Mouse (Mus musculus) v-Abl transformed pro-B cells (cell line): ENCODE data around the gene Drc1.

ENCODE experiments used
- in situ Hi-C, 2 experiments: fragments of 400-800 bp; cut with MboI; formaldehyde crosslinking; loops; one replicate each; pipeline ENCODE4 v1.15.1; 2025; ENCODE audit not compliant: unreplicated experiment in 2 of 2

The Drc1 gene

GRCm38 (mm10) chr5:30281291-30281732 is at the start of gene Drc1:
TSS of gene Drc1 (plus strand) at chr5:30281388.
- in situ Hi-C loops: no loop called here

GRCm38 (mm10) chr5:30231891-30232270 is 49.3 kb upstream of the Drc1 start:
- in situ Hi-C loops: loop anchor here in 1 of 2 experiments (10.0 kb wide), 1 partner anchor 413 kb away; the partner anchor contains the start of gene Slc35f6

GRCm38 (mm10) chr5:30232271-30232971 is 48.8 kb upstream of the Drc1 start, which contains the start of gene Selenoi:
TSS of gene Selenoi (plus strand) at chr5:30232581.
- in situ Hi-C loops: loop anchor here in 1 of 2 experiments (10.0 kb wide), 1 partner anchor 412 kb away; the partner anchor contains the start of gene Slc35f6

GRCm38 (mm10) chr5:30233042-30233441 is 48.1 kb upstream of the Drc1 start:
- in situ Hi-C loops: loop anchor here in 1 of 2 experiments (10.0 kb wide), 1 partner anchor 412 kb away; the partner anchor contains the start of gene Slc35f6

- in situ Hi-C loops: loop anchor here in 1 of 2 experiments (10.0 kb wide), 1 partner anchor 411 kb away; the partner anchor contains the start of gene Slc35f6
Observed at GRCm38 (mm10) chr5:30233979-30234378, 47.2 kb upstream of the Drc1 start.

- in situ Hi-C loops: loop anchor here in 1 of 2 experiments (10.0 kb wide), 1 partner anchor 409 kb away; the partner anchor contains the start of gene Slc35f6
Observed at GRCm38 (mm10) chr5:30235641-30236126, 45.5 kb upstream of the Drc1 start.

GRCm38 (mm10) chr5:30238533-30238932 is 42.7 kb upstream of the Drc1 start:
- in situ Hi-C loops: loop anchor here in 1 of 2 experiments (10.0 kb wide), 1 partner anchor 406 kb away; the partner anchor contains the start of gene Slc35f6

- in situ Hi-C loops: no loop called here
Observed at GRCm38 (mm10) chr5:30240552-30240951, 40.6 kb upstream of the Drc1 start.

- in situ Hi-C loops: no loop called here
Observed at GRCm38 (mm10) chr5:30242410-30242809, 38.8 kb upstream of the Drc1 start.

GRCm38 (mm10) chr5:30243741-30244140 is 37.4 kb upstream of the Drc1 start:
- in situ Hi-C loops: no loop called here

GRCm38 (mm10) chr5:30245861-30246416 is 35.2 kb upstream of the Drc1 start:
- in situ Hi-C loops: no loop called here

GRCm38 (mm10) chr5:30247666-30248065 is 33.5 kb upstream of the Drc1 start:
- in situ Hi-C loops: no loop called here

- in situ Hi-C loops: no loop called here
Observed at GRCm38 (mm10) chr5:30255567-30256354, 25.4 kb upstream of the Drc1 start.

- in situ Hi-C loops: no loop called here
Observed at GRCm38 (mm10) chr5:30258776-30259175, 22.4 kb upstream of the Drc1 start.

- in situ Hi-C loops: no loop called here
Observed at GRCm38 (mm10) chr5:30270571-30271190, 10.5 kb upstream of the Drc1 start.

GRCm38 (mm10) chr5:30271599-30272281 is 9.4 kb upstream of the Drc1 start:
- in situ Hi-C loops: no loop called here

GRCm38 (mm10) chr5:30276361-30276760 is 4.8 kb upstream of the Drc1 start:
- in situ Hi-C loops: no loop called here

- in situ Hi-C loops: no loop called here
Observed at GRCm38 (mm10) chr5:30278952-30279351, 2.2 kb upstream of the Drc1 start.

- in situ Hi-C loops: no loop called here
Observed at GRCm38 (mm10) chr5:30279446-30279845, 1.7 kb upstream of the Drc1 start.

- in situ Hi-C loops: no loop called here
Observed at GRCm38 (mm10) chr5:30280864-30281263, 324 bp upstream of the Drc1 start.
